Mouse (Mus musculus): ENCODE results near the gene D11Wsu47e. TPM values are rescaled to one million over a fixed set of nuclear protein-coding genes. Genes with fewer than 3 reads are reported as not detected.

The D11Wsu47e gene
- total RNA-seq, 4 experiments from 2014 or later: 16.7 to 21.8 (median 18.1) TPM

DNA sequence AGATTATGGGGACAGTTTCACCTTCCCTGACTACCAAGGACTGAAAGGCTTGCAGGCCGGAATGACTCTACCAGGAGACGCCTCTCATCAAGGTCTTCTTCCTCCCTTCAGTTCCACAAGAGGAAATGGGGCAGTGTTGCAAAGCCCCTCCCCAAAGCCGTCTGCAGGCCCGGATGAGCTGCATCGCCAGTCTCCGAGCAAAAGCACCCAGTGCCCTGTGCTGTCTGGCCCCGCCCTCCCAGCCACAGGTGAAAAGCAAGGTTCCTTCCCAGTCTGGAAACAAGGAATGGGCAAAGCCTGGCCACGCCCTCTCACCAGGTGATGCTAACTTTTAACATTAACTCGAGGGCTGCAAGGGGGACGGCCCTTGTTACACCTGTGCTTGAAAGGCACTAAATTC is 17.6 kb upstream of the D11Wsu47e start:
- DNase-seq: no peak

DNA sequence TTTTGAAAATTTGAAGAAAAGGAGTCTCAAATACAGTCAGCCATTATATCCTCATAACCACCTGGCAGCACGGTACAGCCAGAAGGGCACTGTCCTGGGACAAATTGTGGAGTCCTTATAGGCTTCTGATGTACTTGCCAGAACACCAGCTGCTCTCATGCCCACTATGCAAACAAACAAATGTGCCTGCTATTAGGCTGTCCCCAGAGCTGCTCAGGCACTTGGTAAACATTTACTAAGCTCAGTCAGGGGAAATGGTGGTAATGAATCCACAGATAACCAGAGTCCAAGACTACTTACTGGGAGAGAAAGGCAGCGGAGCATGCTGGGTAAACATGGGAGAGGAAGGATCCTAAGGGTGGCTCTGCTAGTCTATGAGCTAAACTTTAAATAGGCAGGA is 17.1 kb upstream of the D11Wsu47e start:
- no peak for DNase-seq

DNA sequence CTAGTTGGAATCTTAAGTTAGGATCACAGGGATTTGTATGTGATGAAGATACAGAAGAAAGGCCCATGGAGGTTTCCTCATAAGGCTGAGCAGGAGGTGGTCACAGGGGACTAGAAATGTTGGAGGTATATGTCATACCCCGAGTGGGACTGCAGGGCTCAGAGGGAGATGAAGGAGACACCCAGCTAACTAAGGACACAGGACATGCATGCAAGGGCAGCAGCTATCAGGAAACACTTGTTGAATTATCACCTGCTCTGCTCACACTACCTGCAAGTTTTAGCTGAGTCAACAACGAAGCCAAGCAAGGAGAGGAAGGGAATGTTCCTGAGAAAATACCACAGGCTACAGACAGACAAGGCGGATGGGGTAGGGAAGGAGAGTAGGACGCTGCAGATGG is 16.5 kb upstream of the D11Wsu47e start:
- no peak for DNase-seq

DNA sequence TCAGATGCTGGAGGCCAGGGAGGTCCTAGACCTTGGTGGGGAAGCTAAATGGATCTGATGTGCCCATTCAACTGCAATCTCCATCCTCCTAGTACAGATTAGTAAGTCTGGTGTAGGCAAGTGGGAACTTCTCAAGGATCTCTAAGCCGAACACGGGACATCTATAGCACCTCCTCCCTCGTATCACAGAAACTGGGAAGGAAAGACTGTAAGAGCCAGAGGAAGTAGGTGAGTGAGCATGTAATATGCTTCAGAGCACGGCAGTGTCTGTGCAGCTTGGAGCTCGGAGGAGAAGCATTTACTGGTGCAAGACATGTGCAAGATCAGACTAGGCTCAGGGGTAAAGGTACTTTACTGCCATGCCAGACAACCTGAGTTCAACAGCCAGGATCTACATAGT is 15.4 kb upstream of the D11Wsu47e start:
- DNase-seq: no peak

DNA sequence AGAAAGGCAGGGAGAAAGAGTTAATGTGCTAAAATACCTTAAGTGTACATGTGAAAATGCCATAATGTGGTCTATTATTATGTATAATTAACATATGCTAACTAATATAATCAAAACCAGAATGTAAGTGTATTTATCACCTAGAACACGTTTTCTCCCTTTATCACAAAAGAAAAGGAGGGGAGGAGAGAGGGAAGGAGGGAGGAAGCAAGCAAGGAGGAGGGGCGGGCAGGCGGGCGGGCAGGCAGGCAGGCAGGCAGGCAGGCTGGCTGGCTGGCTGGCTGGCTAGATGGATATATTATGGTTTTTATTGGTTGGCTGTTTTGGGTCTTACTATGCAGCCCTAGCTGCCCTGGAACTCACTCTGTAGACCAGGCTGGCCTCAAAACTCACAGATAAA is 14.5 kb upstream of the D11Wsu47e start:
- DNase-seq: no peak

GRCm38 (mm10) chr11:113673614-113674013 is 10.6 kb upstream of the D11Wsu47e start:
- DNase-seq: no peak

DNA sequence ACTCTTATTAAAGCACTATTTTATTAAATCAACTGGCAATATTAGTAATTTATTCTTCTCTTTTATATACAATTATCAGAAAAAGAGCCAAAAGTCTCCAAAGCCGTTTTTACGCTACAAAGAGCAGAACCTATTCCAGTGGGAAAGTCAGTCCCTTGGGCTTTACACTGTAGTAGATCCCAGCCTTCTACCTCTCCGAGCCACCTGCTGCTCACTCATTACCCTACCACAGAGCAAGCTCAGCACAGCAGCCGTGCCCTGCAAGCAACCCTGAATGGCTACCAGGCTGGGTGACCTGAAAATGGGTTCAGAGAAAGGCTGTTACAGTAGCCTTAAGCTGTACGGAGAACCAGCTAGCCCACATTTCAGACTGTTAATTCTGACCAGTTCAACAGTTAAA is 9.6 kb upstream of the D11Wsu47e start:
- no peak for DNase-seq

GRCm38 (mm10) chr11:113676847-113677246 is 7.4 kb upstream of the D11Wsu47e start:
- no peak for DNase-seq

- DNase-seq: no peak
Measured at GRCm38 (mm10) chr11:113677378-113677777, 6.8 kb upstream of the D11Wsu47e start.

- DNase-seq: no peak
Measured at GRCm38 (mm10) chr11:113678373-113678772, 5.8 kb upstream of the D11Wsu47e start.

GRCm38 (mm10) chr11:113680954-113681353 is 3.3 kb upstream of the D11Wsu47e start:
- no peak for DNase-seq

DNA sequence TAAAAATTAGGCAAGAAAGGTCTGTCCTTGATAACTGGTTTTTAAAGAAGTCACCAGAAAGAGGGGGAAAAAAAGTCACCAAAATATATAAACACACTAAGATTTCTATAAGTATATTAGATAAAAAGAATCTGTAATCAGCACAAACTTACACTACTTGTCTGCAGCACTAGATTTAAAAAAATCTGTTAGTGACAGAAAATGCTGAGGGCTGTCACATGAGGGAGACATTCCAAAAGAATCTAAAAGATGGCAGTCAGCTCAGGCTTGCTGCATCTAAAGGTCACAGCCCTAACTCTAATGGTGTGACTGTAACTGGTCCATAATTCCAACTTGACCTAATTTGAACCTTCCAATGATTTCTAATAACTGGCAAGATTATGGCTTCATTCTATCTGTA is 2.2 kb upstream of the D11Wsu47e start:
- no peak for DNase-seq

DNA sequence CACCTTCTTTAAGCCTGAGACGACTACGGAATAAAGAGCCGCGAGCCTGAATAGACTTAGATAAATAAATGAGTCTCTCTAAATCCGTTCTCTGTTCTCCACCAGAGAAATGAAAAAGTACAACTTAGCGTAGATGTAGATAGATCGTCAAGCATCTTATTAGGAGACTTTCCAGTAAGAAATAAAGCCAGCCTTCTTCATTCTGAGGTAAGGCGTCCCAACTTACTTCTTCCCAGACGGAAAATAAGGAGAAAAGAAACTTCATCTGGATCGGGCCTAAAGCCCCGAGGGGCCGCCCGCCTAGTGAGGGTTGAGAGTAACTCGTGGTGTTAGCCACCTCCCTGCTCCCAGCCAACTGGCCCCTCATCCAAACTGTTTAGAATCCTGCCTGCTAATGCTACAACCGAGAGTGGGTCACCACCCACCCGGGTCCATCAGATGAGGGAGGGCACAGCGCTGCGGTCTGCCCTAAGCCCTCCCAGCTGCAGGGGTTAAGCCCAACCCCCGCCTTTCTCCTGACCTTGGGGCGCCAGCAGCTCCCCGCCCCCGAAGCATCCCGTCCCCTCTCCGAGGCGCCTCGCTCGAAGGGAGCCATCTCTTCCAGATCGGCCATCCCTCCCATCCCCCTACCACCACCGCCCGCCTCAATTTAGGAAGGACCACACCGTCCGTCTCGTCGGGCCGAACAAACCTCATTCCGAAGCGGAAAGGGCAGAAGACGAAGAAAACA is 1.1 kb upstream of the D11Wsu47e start:
- DNase-seq: peak; percentile 67

- no peak for DNase-seq
Measured at GRCm38 (mm10) chr11:113683627-113683956, 620 bp upstream of the D11Wsu47e start.

DNA sequence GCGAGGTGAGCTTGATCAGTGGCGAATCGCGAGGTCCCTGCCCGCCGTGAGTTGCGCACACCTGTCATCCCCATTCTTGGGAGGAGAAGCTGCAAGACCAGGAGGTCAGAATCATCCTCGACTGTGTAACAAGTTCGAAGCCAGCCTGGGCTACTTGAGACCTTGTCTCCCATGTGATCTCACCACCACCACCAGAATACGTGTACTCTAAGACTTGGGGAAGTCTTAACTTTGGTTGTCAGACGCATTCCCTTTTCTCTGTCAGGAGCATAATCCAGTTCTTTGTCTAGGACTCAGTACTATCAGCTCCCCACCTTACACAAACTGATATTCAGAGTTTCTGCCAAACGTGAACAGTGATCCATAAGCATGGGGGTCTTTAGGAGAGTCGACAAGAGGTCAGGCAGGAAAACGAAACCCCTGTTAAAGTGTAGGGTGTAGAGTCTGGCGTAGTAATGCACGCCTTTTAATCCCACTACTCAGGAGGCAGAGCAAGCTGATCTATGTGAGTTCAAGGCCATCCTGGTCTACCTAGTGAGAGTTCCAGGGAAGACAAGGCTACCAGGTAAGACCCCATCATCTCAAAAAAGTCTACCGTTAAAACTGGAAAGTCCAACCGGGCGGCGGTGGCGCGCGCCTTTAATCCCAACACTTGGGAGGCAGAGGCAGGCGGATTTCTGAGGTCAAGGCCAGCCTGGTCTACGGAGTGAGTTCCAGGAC is 655 bp downstream of the D11Wsu47e start:
- DNase-seq: no peak

- no peak for DNase-seq
Measured at GRCm38 (mm10) chr11:113687031-113687430, 2.8 kb downstream of the D11Wsu47e start.

- DNase-seq: no peak
Measured at GRCm38 (mm10) chr11:113690506-113690905, 6.3 kb downstream of the D11Wsu47e start.

GRCm38 (mm10) chr11:113691318-113691717 is 7.1 kb downstream of the D11Wsu47e start:
- DNase-seq: no peak

DNA sequence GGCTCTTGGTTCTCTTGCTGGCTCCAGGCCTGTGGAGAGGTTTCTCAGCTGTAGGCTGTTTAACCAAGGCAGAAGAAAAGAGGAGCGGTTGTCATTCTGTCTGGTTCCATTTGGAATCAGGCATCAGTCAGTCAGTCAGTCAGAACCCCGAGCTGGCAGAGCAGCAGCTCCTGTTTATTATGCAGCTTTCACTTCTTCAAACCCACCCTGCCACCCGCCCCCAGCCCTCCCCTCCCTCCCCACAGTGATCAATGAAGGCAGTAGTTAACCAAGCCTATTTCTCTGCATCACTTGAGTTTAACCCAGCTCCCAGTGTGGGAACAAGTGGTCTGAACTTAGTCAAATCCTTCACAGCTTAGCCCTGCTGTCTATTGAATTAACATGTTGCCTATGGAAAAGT is 7.6 kb downstream of the D11Wsu47e start:
- DNase-seq: no peak

GRCm38 (mm10) chr11:113697571-113697970 is 13.4 kb downstream of the D11Wsu47e start:
- no peak for DNase-seq

DNA sequence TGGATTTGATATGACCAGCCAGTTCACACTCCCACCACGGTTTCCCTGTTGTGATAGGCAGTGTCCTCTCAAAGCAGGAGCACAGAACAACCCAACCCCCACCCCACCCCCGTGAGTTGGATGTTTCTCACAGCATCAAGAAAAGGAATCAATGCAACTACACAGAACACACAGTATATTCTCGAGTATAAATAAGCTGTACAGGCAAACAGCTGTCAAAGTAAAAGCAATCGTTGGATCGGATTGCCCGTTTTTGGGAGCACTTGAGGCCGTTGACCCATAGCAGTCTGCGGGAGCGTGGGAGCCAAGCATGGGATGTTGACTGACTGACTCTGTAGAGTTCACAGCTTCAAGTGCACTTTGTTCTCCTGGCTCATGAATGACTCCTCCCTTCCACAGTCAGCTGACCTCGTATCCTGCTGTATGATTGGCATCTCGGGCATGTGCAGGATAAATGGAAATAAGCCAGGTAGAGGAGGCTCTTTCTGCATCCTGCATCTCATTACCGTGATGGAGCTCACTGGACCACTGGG is 13.9 kb downstream of the D11Wsu47e start:
- no peak for DNase-seq

GRCm38 (mm10) chr11:113699643-113700042 is 15.4 kb downstream of the D11Wsu47e start:
- no peak for DNase-seq

- DNase-seq: peak; percentile 67
Measured at GRCm38 (mm10) chr11:113703758-113704157, 19.5 kb downstream of the D11Wsu47e start.
